Mouse (Mus musculus) testis, adult 2 months (tissue): ENCODE results near the gene Pogz.

ENCODE experiments used
- CTCF ChIP-seq: fragments of 200-500 bp; IDR thresholded peaks from 2 replicates; pipeline ENCODE4 v1.5.1; 2012; ENCODE audit warnings: low read depth, mild to moderate bottlenecking, inconsistent platforms, low read length, moderate library complexity; ENCODE audit not compliant: control insufficient read depth, insufficient read depth, insufficient replicate concordance
- POLR2A ChIP-seq: fragments of 200-500 bp; IDR thresholded peaks from 2 replicates; pipeline ENCODE4 v1.6.1; 2012; ENCODE audit warnings: low read depth, mild to moderate bottlenecking, inconsistent platforms, low read length, moderate library complexity; ENCODE audit not compliant: control insufficient read depth

GRCm38 (mm10) chr3:94849338-94849737 lies 12.0 kb downstream of the Pogz start:
- TF ChIP-seq CTCF (no peak), POLR2A (no peak)
